Mouse (Mus musculus) kidney, adult 2 months (tissue): ENCODE data around the gene Fyb.

ENCODE experiments used
- CTCF ChIP-seq: fragments of 200-500 bp; conservative IDR thresholded peaks from 2 replicates; pipeline ENCODE4 v1.5.1; 2011; ENCODE audit warnings: low read depth, mild to moderate bottlenecking, control low read depth, low read length, moderate library complexity, mixed read lengths; ENCODE audit not compliant: insufficient read depth, insufficient read length
- POLR2A ChIP-seq: fragments of 200-500 bp; IDR thresholded peaks from one replicate; pipeline ENCODE4 v1.6.1; 2011; ENCODE audit warnings: low read depth, low read length, control low read depth

- TF ChIP-seq CTCF (no peak), POLR2A (no peak)
Measured at GRCm38 (mm10) chr15:6592561-6593253, 70.1 kb downstream of the Fyb start.
